In genomic region chr1:133219106-133219505, GRCm38 (mm10) we compare ENCODE assay signal across 20 mouse cellular contexts. TPM values are rescaled to one million over a fixed set of nuclear protein-coding genes. Genes with fewer than 3 reads are reported as not detected.
DNase-seq lines count a peak whose midpoint lies in the region; ATAC-seq lines count a peak whose summit lies in the region.
"Had no signal": no experiment of that assay in that cellular context is flagged by ENCODE, and none has a peak within 500 bp of the region (broad histone marks: within the 10 kb centered on the region; RNA-seq: fewer than 3 reads in every experiment).

No protein-coding gene starts in this region.

- no peaks in the 10 kb centered on the region for H3K36me3 ChIP-seq in forebrain, embryonic 10.5 days (replicated peaks)
- H3K36me3 ChIP-seq in forebrain, embryonic 13.5 days (ENCODE audit: poor library complexity, severe bottlenecking) = no peaks in the 10 kb centered on the region
- H3K36me3 ChIP-seq in midbrain, embryonic 10.5 days = peaks cover 2% of the 10 kb centered on the region; the same call in 1 of the 2 replicates
- H3K36me3 ChIP-seq in midbrain, embryonic 14.5 days (ENCODE audit: control insufficient read depth, insufficient read depth, low read length) = no peaks in the 10 kb centered on the region
- H3K36me3 ChIP-seq: embryonic facial prominence, embryonic 13.5 days; embryonic facial prominence, embryonic 15.5 days had no signal

- no peaks in the 10 kb centered on the region for H3K9me3 ChIP-seq in forebrain, embryonic 10.5 days
- H3K9me3 ChIP-seq in forebrain, embryonic 13.5 days (replicated peaks) = no peaks in the 10 kb centered on the region
- no peaks in the 10 kb centered on the region for H3K9me3 ChIP-seq in midbrain, embryonic 10.5 days (replicated peaks)
- no peaks in the 10 kb centered on the region for H3K9me3 ChIP-seq in midbrain, embryonic 14.5 days (ENCODE audit: control insufficient read depth, low read length)
- H3K9me3 ChIP-seq: embryonic facial prominence, embryonic 13.5 days; embryonic facial prominence, embryonic 15.5 days had no signal

- DNase-seq in forebrain, embryonic 10.5 days (ENCODE audit: extremely low spot score, low spot score) = no peak
- no peak for DNase-seq in midbrain, embryonic 10.5 days (ENCODE audit: low spot score)
- no peak for DNase-seq in midbrain, embryonic 14.5 days
- DNase-seq in embryo, embryonic 9.5 days (ENCODE audit: extremely low spot score) = peak; percentile 60
- DNase-seq in urinary bladder, adult 2 months (ENCODE audit: low spot score) = no peak
- DNase-seq: adrenal gland, adult 2 months; adrenal gland, postnatal 10 days; adrenal gland, postnatal 25 days; cerebellum, adult 11 months; cerebellum, adult 18-20 months; cerebellum, adult 8-10 months; cerebellum, adult 9-11 months; cerebellum, postnatal 14 days; cerebellum, postnatal 36 days had no signal

- H3K4me3 ChIP-seq in forebrain, embryonic 10.5 days = no peak overlapping the region
- no peak overlapping the region for H3K4me3 ChIP-seq in forebrain, embryonic 13.5 days
- no peak overlapping the region for H3K4me3 ChIP-seq in midbrain, embryonic 10.5 days
- no peak overlapping the region for H3K4me3 ChIP-seq in midbrain, embryonic 14.5 days (replicated peaks; ENCODE audit: low read depth, low read length)
- H3K4me3 ChIP-seq: embryonic facial prominence, embryonic 13.5 days; embryonic facial prominence, embryonic 15.5 days; erythroblast, embryonic 14.5 days had no signal

- peaks cover 78% of the 10 kb centered on the region for H3K4me1 ChIP-seq in forebrain, embryonic 10.5 days
- peaks cover 45% of the 10 kb centered on the region for H3K4me1 ChIP-seq in forebrain, embryonic 13.5 days
- peaks cover 86% of the 10 kb centered on the region for H3K4me1 ChIP-seq in midbrain, embryonic 10.5 days
- H3K4me1 ChIP-seq in midbrain, embryonic 14.5 days (ENCODE audit: control insufficient read depth, insufficient read depth, low read length) = peaks cover 51% of the 10 kb centered on the region

- peaks cover 25% of the 10 kb centered on the region for H3K27me3 ChIP-seq in forebrain, embryonic 10.5 days (ENCODE audit: poor library complexity, severe bottlenecking)
- H3K27me3 ChIP-seq in forebrain, embryonic 13.5 days = peaks cover 5% of the 10 kb centered on the region; the same call in 1 of the 2 replicates
- H3K27me3 ChIP-seq in midbrain, embryonic 10.5 days (ENCODE audit: low read depth, poor library complexity, severe bottlenecking) = 0 out of 2 replicates have a peak, but pooled peaks cover 10% of the 10 kb centered on the region
- no peaks in the 10 kb centered on the region for H3K27me3 ChIP-seq in midbrain, embryonic 14.5 days (ENCODE audit: control insufficient read depth, insufficient read depth, low read length)

- 0 out of 2 replicates have a peak overlapping the region, but pooled peaks have one; percentile 12 for H3K27ac ChIP-seq in forebrain, embryonic 10.5 days
- H3K27ac ChIP-seq in forebrain, embryonic 13.5 days = no peak overlapping the region
- peak overlapping the region; percentile 50; the same call in 1 of the 2 replicates for H3K27ac ChIP-seq in midbrain, embryonic 10.5 days (replicated peaks)
- H3K27ac ChIP-seq in midbrain, embryonic 14.5 days (replicated peaks; ENCODE audit: low read depth, low read length) = no peak overlapping the region
- H3K27ac ChIP-seq: embryonic facial prominence, embryonic 13.5 days; embryonic facial prominence, embryonic 15.5 days had no signal

- ATAC-seq in forebrain, embryonic 13.5 days = no peak
- ATAC-seq in midbrain, embryonic 14.5 days (ENCODE audit: low FRiP score, low TSS enrichment) = no peak
- ATAC-seq: forebrain, embryonic 14.5 days; forebrain, embryonic 16.5 days had no signal

- H3K4me2 ChIP-seq in forebrain, embryonic 13.5 days = no peak overlapping the region
- H3K4me2 ChIP-seq in midbrain, embryonic 14.5 days (ENCODE audit: low read length) = no peak overlapping the region
- H3K4me2 ChIP-seq: embryonic facial prominence, embryonic 13.5 days; embryonic facial prominence, embryonic 15.5 days had no signal

- H3K9ac ChIP-seq in forebrain, embryonic 13.5 days = no peak overlapping the region
- no peak overlapping the region for H3K9ac ChIP-seq in midbrain, embryonic 14.5 days (replicated peaks; ENCODE audit: low read length)
- H3K9ac ChIP-seq: embryonic facial prominence, embryonic 13.5 days; embryonic facial prominence, embryonic 15.5 days had no signal

- 67% methylated on average over 1 of the region's 1 CpGs for WGBS in forebrain, embryonic 10.5 days
- WGBS in forebrain, embryonic 13.5 days = 80% methylated on average over 1 of the region's 1 CpGs
- WGBS in midbrain, embryonic 10.5 days = 75% methylated on average over 1 of the region's 1 CpGs
- 57% methylated on average over 1 of the region's 1 CpGs for WGBS in midbrain, embryonic 14.5 days

RNA-seq across cellular contexts. Expression of gene Plekha6, which starts 55.1 kb away (rescaled TPM):
- polyA plus RNA-seq in forebrain, embryonic 10.5 days (2016; fragmentation: Nextera tagmentation; extraction: Ambion mirVana) = 9.0 and 9.9 TPM in 2 replicates
- polyA plus RNA-seq in forebrain, embryonic 13.5 days (2015; fragmentation: Nextera tagmentation; extraction: Ambion mirVana) = 13.5 and 14.9 TPM in 2 replicates
- 12.5 and 15.7 TPM in 2 replicates for polyA plus RNA-seq in midbrain, embryonic 10.5 days (2016; fragmentation: Nextera tagmentation; extraction: Ambion mirVana)
- 18.4 and 25.4 TPM in 2 replicates for polyA plus RNA-seq in midbrain, embryonic 14.5 days (2014; fragmentation: Nextera tagmentation; extraction: Ambion mirVana)
- polyA plus RNA-seq in urinary bladder, adult 2 months (2012; rRNA removed) = 81.1 and 94.9 TPM in 2 replicates

Comparison
In these comparisons a context has a peak if more than half of its experiments do, and no peak if none do; other contexts are left out.
1. H3K27ac ChIP-seq: peak in forebrain, embryonic 10.5 days (single experiment) and midbrain, embryonic 10.5 days (single experiment); none in forebrain, embryonic 13.5 days (single experiment) and midbrain, embryonic 14.5 days (single experiment).